Mouse (Mus musculus): ENCODE measurements around the gene Gin1. TPM values are rescaled to one million over a fixed set of nuclear protein-coding genes. Genes with fewer than 3 reads are reported as not detected.
"Not testable (repeated sequence)": the region's sequence is repeated elsewhere in the genome, so short reads cannot be mapped to it uniquely, and the experiment has no call there.

The Gin1 gene
- polyA plus RNA-seq, 1 experiment from 2014 or later: 10.9 TPM

GRCm38 (mm10) chr1:97748163-97748562 is 21.8 kb upstream of the Gin1 start:
- Histone ChIP-seq H3K36me3 (replicated peaks; ENCODE audit: insufficient read depth, low read length) (peaks cover 48% of the 10 kb centered on the region), H3K4me1 (ENCODE audit: insufficient read depth) (no peaks in the 10 kb centered on the region), H3K4me2 (ENCODE audit: low read depth, low read length) (no peak overlapping the region), H3K9me3 (ENCODE audit: low read length) (no peaks in the 10 kb centered on the region), H3K27me3 (ENCODE audit: insufficient read depth, low read length) (no peaks in the 10 kb centered on the region), H3K9ac (replicated peaks) (no peak overlapping the region), H3K27ac (ENCODE audit: low read depth) (no peak overlapping the region), H3K4me3 (ENCODE audit: low read depth, low read length) (no peak overlapping the region)
- TF ChIP-seq EP300 (IDR thresholded peaks at IDR 0.05; ENCODE audit: low read depth): no peak
- no peak for TF ChIP-seq CTCF (IDR thresholded peaks at IDR 0.05; ENCODE audit: low read depth)
- ATAC-seq (no peak), DNase-seq (no peak)
- 87% methylated on average over 3 of the region's 3 CpGs for WGBS (ENCODE audit: insufficient replicate concordance)

- no peaks in the 10 kb centered on the region for H3K27me3 ChIP-seq (ENCODE audit: insufficient read depth, low read length)
- no peak overlapping the region for H3K9ac ChIP-seq (replicated peaks)
- no peak overlapping the region for H3K4me2 ChIP-seq (ENCODE audit: low read depth, low read length)
- ATAC-seq (no peak), DNase-seq (no peak)
- TF ChIP-seq EP300 (IDR thresholded peaks at IDR 0.05; ENCODE audit: low read depth): no peak
- no peak for TF ChIP-seq CTCF (IDR thresholded peaks at IDR 0.05; ENCODE audit: low read depth)
- H3K27ac ChIP-seq (ENCODE audit: low read depth): no peak overlapping the region
- no peaks in the 10 kb centered on the region for H3K4me1 ChIP-seq (ENCODE audit: insufficient read depth)
- H3K36me3 ChIP-seq (replicated peaks; ENCODE audit: insufficient read depth, low read length): peaks cover 44% of the 10 kb centered on the region
- no peak overlapping the region for H3K4me3 ChIP-seq (ENCODE audit: low read depth, low read length)
- no peaks in the 10 kb centered on the region for H3K9me3 ChIP-seq (ENCODE audit: low read length)
Observed at GRCm38 (mm10) chr1:97753216-97753615, 16.8 kb upstream of the Gin1 start.

- no peak for ATAC-seq
- H3K4me2 ChIP-seq (ENCODE audit: low read depth, low read length): no peak overlapping the region
- WGBS (ENCODE audit: insufficient replicate concordance): 70% methylated on average over 4 of the region's 4 CpGs
- H3K27me3 ChIP-seq (ENCODE audit: insufficient read depth, low read length): no peaks in the 10 kb centered on the region
- H3K4me1 ChIP-seq (ENCODE audit: insufficient read depth): no peaks in the 10 kb centered on the region
- H3K27ac ChIP-seq (ENCODE audit: low read depth): no peak overlapping the region
- no peaks in the 10 kb centered on the region for H3K9me3 ChIP-seq (ENCODE audit: low read length)
- H3K36me3 ChIP-seq (replicated peaks; ENCODE audit: insufficient read depth, low read length): peaks cover 39% of the 10 kb centered on the region
- TF ChIP-seq CTCF (IDR thresholded peaks at IDR 0.05; ENCODE audit: low read depth): no peak
- TF ChIP-seq EP300 (IDR thresholded peaks at IDR 0.05; ENCODE audit: low read depth): no peak
- H3K4me3 ChIP-seq (ENCODE audit: low read depth, low read length): no peak overlapping the region
- no peak overlapping the region for H3K9ac ChIP-seq (replicated peaks)
- DNase-seq: no peak
Observed at GRCm38 (mm10) chr1:97754392-97754791, 15.6 kb upstream of the Gin1 start.

GRCm38 (mm10) chr1:97759841-97760240 is 10.1 kb upstream of the Gin1 start:
- no peaks in the 10 kb centered on the region for H3K9me3 ChIP-seq (ENCODE audit: low read length)
- H3K4me1 ChIP-seq (ENCODE audit: insufficient read depth): no peaks in the 10 kb centered on the region
- H3K36me3 ChIP-seq (replicated peaks; ENCODE audit: insufficient read depth, low read length): peaks cover 26% of the 10 kb centered on the region; the same call in 1 of the 2 replicates
- no peak for DNase-seq
- no peak overlapping the region for H3K4me3 ChIP-seq (ENCODE audit: low read depth, low read length)
- no peaks in the 10 kb centered on the region for H3K27me3 ChIP-seq (ENCODE audit: insufficient read depth, low read length)
- H3K27ac ChIP-seq (ENCODE audit: low read depth): no peak overlapping the region
- TF ChIP-seq CTCF (IDR thresholded peaks at IDR 0.05; ENCODE audit: low read depth): no peak
- TF ChIP-seq EP300 (IDR thresholded peaks at IDR 0.05; ENCODE audit: low read depth): no peak
- no peak for ATAC-seq
- H3K4me2 ChIP-seq (ENCODE audit: low read depth, low read length): no peak overlapping the region
- H3K9ac ChIP-seq (replicated peaks): no peak overlapping the region

- Histone ChIP-seq H3K36me3 (replicated peaks; ENCODE audit: insufficient read depth, low read length) (peaks cover 19% of the 10 kb centered on the region; the same call in 1 of the 2 replicates), H3K4me1 (ENCODE audit: insufficient read depth) (peaks cover 3% of the 10 kb centered on the region; the same call in 1 of the 2 replicates), H3K27ac (ENCODE audit: low read depth) (no peak overlapping the region), H3K4me2 (ENCODE audit: low read depth, low read length) (no peak overlapping the region), H3K9ac (replicated peaks) (no peak overlapping the region), H3K9me3 (ENCODE audit: low read length) (no peaks in the 10 kb centered on the region), H3K4me3 (ENCODE audit: low read depth, low read length) (no peak overlapping the region), H3K27me3 (ENCODE audit: insufficient read depth, low read length) (no peaks in the 10 kb centered on the region)
- no peak for TF ChIP-seq CTCF (IDR thresholded peaks at IDR 0.05; ENCODE audit: low read depth)
- no peak for TF ChIP-seq EP300 (IDR thresholded peaks at IDR 0.05; ENCODE audit: low read depth)
- DNase-seq (no peak), ATAC-seq (no peak)
- WGBS (ENCODE audit: insufficient replicate concordance): 83% methylated on average over 7 of the region's 7 CpGs
Observed at GRCm38 (mm10) chr1:97760598-97760997, 9.4 kb upstream of the Gin1 start.

GRCm38 (mm10) chr1:97761477-97761876 is 8.5 kb upstream of the Gin1 start:
- no peak for DNase-seq
- no peak overlapping the region for H3K9ac ChIP-seq (replicated peaks)
- peaks cover 6% of the 10 kb centered on the region; the same call in 1 of the 2 replicates for H3K4me1 ChIP-seq (ENCODE audit: insufficient read depth)
- H3K9me3 ChIP-seq (ENCODE audit: low read length): no peaks in the 10 kb centered on the region
- ATAC-seq: no peak
- 78% methylated on average over 6 of the region's 6 CpGs for WGBS (ENCODE audit: insufficient replicate concordance)
- no peak overlapping the region for H3K4me3 ChIP-seq (ENCODE audit: low read depth, low read length)
- peaks cover 16% of the 10 kb centered on the region; the same call in 1 of the 2 replicates for H3K36me3 ChIP-seq (replicated peaks; ENCODE audit: insufficient read depth, low read length)
- no peak overlapping the region for H3K27ac ChIP-seq (ENCODE audit: low read depth)
- no peaks in the 10 kb centered on the region for H3K27me3 ChIP-seq (ENCODE audit: insufficient read depth, low read length)
- H3K4me2 ChIP-seq (ENCODE audit: low read depth, low read length): no peak overlapping the region
- no peak for TF ChIP-seq CTCF (IDR thresholded peaks at IDR 0.05; ENCODE audit: low read depth)
- TF ChIP-seq EP300 (IDR thresholded peaks at IDR 0.05; ENCODE audit: low read depth): no peak

- not testable (repeated sequence) for H3K9ac ChIP-seq (replicated peaks); DNase-seq; H3K4me3 ChIP-seq (ENCODE audit: low read depth, low read length); H3K4me2 ChIP-seq (ENCODE audit: low read depth, low read length); H3K36me3 ChIP-seq (replicated peaks; ENCODE audit: insufficient read depth, low read length); H3K27ac ChIP-seq (ENCODE audit: low read depth); H3K27me3 ChIP-seq (ENCODE audit: insufficient read depth, low read length); H3K9me3 ChIP-seq (ENCODE audit: low read length); ATAC-seq; H3K4me1 ChIP-seq (ENCODE audit: insufficient read depth)
- WGBS (ENCODE audit: insufficient replicate concordance): 85% methylated on average over 4 of the region's 4 CpGs
Observed at GRCm38 (mm10) chr1:97765712-97766111, 4.3 kb upstream of the Gin1 start.

Data from liver, postnatal 0 days (tissue).